Mouse (Mus musculus) lung, postnatal 0 days (tissue): Measurements from ENCODE around the gene Slc1a2.

Source experiments
- CTCF ChIP-seq: IDR thresholded peaks from 2 replicates; pipeline ENCODE4 v1.5.1; 2016; ENCODE audit warnings: antibody characterized with exemption, mild to moderate bottlenecking
- EP300 ChIP-seq: IDR thresholded peaks from 2 replicates; pipeline ENCODE4 v1.6.1; 2016; ENCODE audit warnings: antibody characterized with exemption, mild to moderate bottlenecking, control low read depth

DNA sequence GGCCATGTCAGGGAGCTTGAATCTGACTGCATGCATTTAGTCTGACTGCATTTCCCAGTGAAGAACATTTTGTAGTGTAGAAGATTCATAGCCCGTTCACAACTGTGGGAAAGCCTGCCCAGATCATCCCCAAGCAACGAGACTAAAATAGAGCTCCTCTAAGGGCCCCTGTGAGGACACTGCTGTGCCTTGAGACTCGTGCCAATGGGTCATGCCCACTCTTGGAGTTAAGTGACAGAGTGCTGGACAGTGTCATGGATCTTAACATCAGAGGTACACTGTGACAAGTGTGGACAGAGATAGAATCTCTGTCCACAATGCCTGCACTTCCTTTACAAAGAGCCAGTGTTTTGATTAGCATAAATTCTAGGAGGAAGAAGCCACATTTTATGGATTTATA lies 109.8 kb downstream of the Slc1a2 start:
- TF ChIP-seq CTCF (no peak), EP300 (no peak)
